8 mouse cellular contexts compared by ENCODE assay signal in genomic region chr5:123137910-123138229, GRCm38 (mm10). TPM values are rescaled to one million over a fixed set of nuclear protein-coding genes. Genes with fewer than 3 reads are reported as not detected.
A peak's percentile ranks its signal among the peaks of the same experiment; 100 is the strongest.
DNase-seq lines count a peak whose midpoint lies in the region; ATAC-seq and TF ChIP-seq lines count a peak whose summit lies in the region.

No protein-coding gene starts in this region.

- H3K4me1 ChIP-seq in heart, embryonic 12.5 days (replicated peaks): peaks cover 65% of the 10 kb centered on the region
- H3K4me1 ChIP-seq in E14TG2a.4 (replicated peaks; ENCODE audit: low read depth, low read length): peaks cover 49% of the 10 kb centered on the region
- peaks cover 42% of the 10 kb centered on the region for H3K4me1 ChIP-seq in forebrain, embryonic 14.5 days (ENCODE audit: control insufficient read depth, insufficient read depth, low read length)
- peaks cover 69% of the 10 kb centered on the region for H3K4me1 ChIP-seq in liver, embryonic 15.5 days (replicated peaks)

- no peak for DNase-seq in heart, adult 18-20 months
- DNase-seq in forebrain, embryonic 14.5 days (ENCODE audit: low spot score): no peak
- no peak for DNase-seq in retina, embryonic 14.5 days (ENCODE audit: low spot score)
- DNase-seq in frontal cortex, postnatal 25 days (ENCODE audit: low spot score in 2 of 2): no peak
- DNase-seq in adrenal gland, postnatal 25 days: no peak

- peak overlapping the region; percentile 98 for H3K9ac ChIP-seq in heart, embryonic 12.5 days
- peak overlapping the region; percentile 100 for H3K9ac ChIP-seq in forebrain, embryonic 14.5 days (ENCODE audit: low read length)
- H3K9ac ChIP-seq in liver, embryonic 15.5 days: peak overlapping the region; percentile 99

- no peak for ATAC-seq in heart, embryonic 12.5 days (ENCODE audit: insufficient number of reproducible peaks, low FRiP score)
- ATAC-seq in forebrain, embryonic 14.5 days: no peak
- ATAC-seq in liver, embryonic 15.5 days (ENCODE audit: insufficient read depth): no peak

- no peaks in the 10 kb centered on the region for H3K36me3 ChIP-seq in heart, embryonic 12.5 days
- peaks cover 19% of the 10 kb centered on the region for H3K36me3 ChIP-seq in E14TG2a.4 (ENCODE audit: insufficient read depth, low read length)
- H3K36me3 ChIP-seq in forebrain, embryonic 14.5 days (ENCODE audit: control insufficient read depth, insufficient read depth, low read length): peaks cover 38% of the 10 kb centered on the region
- H3K36me3 ChIP-seq in liver, embryonic 15.5 days (replicated peaks): peaks cover 24% of the 10 kb centered on the region

- H3K27ac ChIP-seq in heart, embryonic 12.5 days (ENCODE audit: poor library complexity, severe bottlenecking): peak overlapping the region; percentile 100
- H3K27ac ChIP-seq in forebrain, embryonic 14.5 days (ENCODE audit: low read depth, low read length): peak overlapping the region; percentile 100
- H3K27ac ChIP-seq in liver, embryonic 15.5 days (replicated peaks): peak overlapping the region; percentile 99

- TF ChIP-seq CTCF in E14TG2a.4 (conservative IDR thresholded peaks at IDR 0.05; ENCODE audit: low read length): no peak

- peak overlapping the region; percentile 67 for H3K4me3 ChIP-seq in heart, embryonic 12.5 days
- peak overlapping the region; percentile 83 for H3K4me3 ChIP-seq in E14TG2a.4 (replicated peaks; ENCODE audit: low read length)
- peak overlapping the region; percentile 94 for H3K4me3 ChIP-seq in forebrain, embryonic 14.5 days (ENCODE audit: low read depth, low read length)
- H3K4me3 ChIP-seq in liver, embryonic 15.5 days (replicated peaks): peak overlapping the region; percentile 95

- peak overlapping the region; percentile 94 for H3K4me2 ChIP-seq in heart, embryonic 12.5 days
- peak overlapping the region; percentile 90 for H3K4me2 ChIP-seq in forebrain, embryonic 14.5 days (ENCODE audit: low read length)
- peak overlapping the region; percentile 99 for H3K4me2 ChIP-seq in liver, embryonic 15.5 days

- no peaks in the 10 kb centered on the region for H3K27me3 ChIP-seq in heart, embryonic 12.5 days (replicated peaks)
- H3K27me3 ChIP-seq in E14TG2a.4 (ENCODE audit: insufficient read depth, low read length): no peaks in the 10 kb centered on the region
- H3K27me3 ChIP-seq in forebrain, embryonic 14.5 days (replicated peaks; ENCODE audit: control insufficient read depth, insufficient read depth, low read length): no peaks in the 10 kb centered on the region
- H3K27me3 ChIP-seq in liver, embryonic 15.5 days: no peaks in the 10 kb centered on the region

- WGBS in heart, embryonic 12.5 days: 2% methylated on average over 6 of the region's 6 CpGs
- WGBS in forebrain, embryonic 14.5 days: 1% methylated on average over 5 of the region's 6 CpGs
- WGBS in liver, embryonic 15.5 days (ENCODE audit: insufficient replicate concordance): 4% methylated on average over 6 of the region's 6 CpGs

- H3K9me3 ChIP-seq in heart, embryonic 12.5 days (replicated peaks): no peaks in the 10 kb centered on the region
- no peaks in the 10 kb centered on the region for H3K9me3 ChIP-seq in E14TG2a.4 (ENCODE audit: low read length)
- H3K9me3 ChIP-seq in forebrain, embryonic 14.5 days (replicated peaks; ENCODE audit: control insufficient read depth, low read length): no peaks in the 10 kb centered on the region
- H3K9me3 ChIP-seq in liver, embryonic 15.5 days (replicated peaks): no peaks in the 10 kb centered on the region

RNA-seq across cellular contexts. Expression of gene Setd1b, which starts 4.1 kb away (rescaled TPM):
- polyA plus RNA-seq in heart, embryonic 12.5 days (2016; fragmentation: Nextera tagmentation; extraction: Ambion mirVana): 7.4 and 8.1 TPM in 2 replicates
- 10 to 100 TPM; 11.4 to 15.5 TPM for total RNA-seq in heart, adult 18-20 months (2021)
- 8.6 and 11.6 TPM in 2 replicates for polyA plus RNA-seq in forebrain, embryonic 14.5 days (2014; fragmentation: Nextera tagmentation; extraction: Ambion mirVana)
- 3.9 and 4.2 TPM in 2 replicates for polyA plus RNA-seq in liver, embryonic 15.5 days (2015; fragmentation: Nextera tagmentation; extraction: Ambion mirVana)
- total RNA-seq in adrenal gland, postnatal 25 days (2021): 34.7 and 41.6 TPM in 2 replicates

RNA-seq across cellular contexts. Expression of gene Rhof, which starts 5.4 kb away (rescaled TPM):
- polyA plus RNA-seq in heart, embryonic 12.5 days (2016; fragmentation: Nextera tagmentation; extraction: Ambion mirVana): 1.0 and 1.3 TPM in 2 replicates
- total RNA-seq in heart, adult 18-20 months (2021): 1 to 10 TPM in 1 of 2 experiments, under 1 TPM in 1; 0.55 to 2.6 TPM
- polyA plus RNA-seq in forebrain, embryonic 14.5 days (2014; fragmentation: Nextera tagmentation; extraction: Ambion mirVana): 6.8 and 10.5 TPM in 2 replicates
- 1.7 and 2.1 TPM in 2 replicates for polyA plus RNA-seq in liver, embryonic 15.5 days (2015; fragmentation: Nextera tagmentation; extraction: Ambion mirVana)
- total RNA-seq in adrenal gland, postnatal 25 days (2021): 1.1 and 1.6 TPM in 2 replicates

RNA-seq across cellular contexts. Expression of gene Psmd9, which starts 31.3 kb away (rescaled TPM):
- polyA plus RNA-seq in heart, embryonic 12.5 days (2016; fragmentation: Nextera tagmentation; extraction: Ambion mirVana): 58.5 and 58.6 TPM in 2 replicates
- total RNA-seq in heart, adult 18-20 months (2021): 10 to 100 TPM; 12.9 to 17.0 TPM
- 52.5 and 63.5 TPM in 2 replicates for polyA plus RNA-seq in forebrain, embryonic 14.5 days (2014; fragmentation: Nextera tagmentation; extraction: Ambion mirVana)
- polyA plus RNA-seq in liver, embryonic 15.5 days (2015; fragmentation: Nextera tagmentation; extraction: Ambion mirVana): 70.1 and 77.2 TPM in 2 replicates
- 26.8 and 30.8 TPM in 2 replicates for total RNA-seq in adrenal gland, postnatal 25 days (2021)

RNA-seq across cellular contexts. Expression of gene Hpd, which starts 44.7 kb away (rescaled TPM):
- not detected in 2 replicates for polyA plus RNA-seq in heart, embryonic 12.5 days (2016; fragmentation: Nextera tagmentation; extraction: Ambion mirVana)
- total RNA-seq in heart, adult 18-20 months (2021): under 1 TPM in 1 of 2 experiments, not detected in 1; 0.51 TPM
- polyA plus RNA-seq in forebrain, embryonic 14.5 days (2014; fragmentation: Nextera tagmentation; extraction: Ambion mirVana): not detected in 2 replicates
- 61.7 and 87.5 TPM in 2 replicates for polyA plus RNA-seq in liver, embryonic 15.5 days (2015; fragmentation: Nextera tagmentation; extraction: Ambion mirVana)
- 1.4 and 25.2 TPM in 2 replicates for total RNA-seq in adrenal gland, postnatal 25 days (2021)
